Mouse (Mus musculus): ENCODE data around the gene Uox. TPM values are rescaled to one million over a fixed set of nuclear protein-coding genes. Genes with fewer than 3 reads are reported as not detected.
A peak's percentile ranks its signal among the peaks of the same experiment; 100 is the strongest.

Gene Uox
- polyA plus RNA-seq, 1 experiment, result not detected

DNA sequence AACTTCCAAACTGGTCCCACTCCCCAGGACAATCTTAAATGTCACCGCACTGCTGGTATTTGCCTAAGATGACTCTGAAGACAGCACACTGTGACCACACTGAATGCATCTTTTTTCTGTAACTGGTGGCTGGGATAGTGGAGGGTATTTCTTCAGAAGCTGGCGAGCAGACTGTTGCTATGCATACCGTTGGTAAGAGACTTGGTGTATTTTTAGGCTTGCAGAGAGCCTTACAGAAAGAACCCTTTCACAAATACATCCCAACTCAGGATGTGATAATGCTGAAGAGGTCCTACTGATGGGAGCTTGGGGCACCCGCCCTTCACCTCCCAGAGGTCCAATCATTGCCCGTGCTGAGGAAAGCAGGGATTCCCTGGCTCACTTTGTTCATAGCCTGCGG lies 12.7 kb upstream of the Uox start:
- TF ChIP-seq POLR2A (IDR thresholded peaks at IDR 0.05; ENCODE audit: low read depth, low read length), result no peak
- Histone ChIP-seq H3K27ac (ENCODE audit: insufficient read depth, low read length) (no peak overlapping the region), H3K4me1 (ENCODE audit: control insufficient read depth, insufficient read depth, low read length) (no peaks in the 10 kb centered on the region), H3K4me3 (ENCODE audit: insufficient read depth, low read length) (no peak overlapping the region)

DNA sequence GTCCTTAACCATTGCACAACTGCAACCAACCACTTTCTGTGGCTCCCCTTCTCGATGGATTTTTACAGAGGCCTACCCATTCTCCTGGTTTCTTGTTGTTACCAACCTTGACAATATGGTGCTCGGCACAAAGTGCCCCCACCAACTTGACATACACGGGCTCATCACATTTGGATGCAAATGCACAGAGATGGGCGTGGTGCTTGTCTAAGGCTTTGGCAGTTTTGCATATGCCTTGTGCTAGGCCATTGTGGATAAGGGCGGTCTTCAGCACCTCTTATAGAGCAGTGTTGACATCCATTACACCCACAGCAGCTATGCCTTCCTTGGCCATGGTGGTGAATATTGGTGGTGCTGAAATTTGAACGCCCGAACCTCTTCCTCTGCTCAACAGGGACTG lies 7.3 kb upstream of the Uox start:
- TF ChIP-seq CTCF (IDR thresholded peaks at IDR 0.05; ENCODE audit: borderline replicate concordance, insufficient read depth, low read length), result no peak
- TF ChIP-seq POLR2A (IDR thresholded peaks at IDR 0.05; ENCODE audit: low read depth, low read length), result no peak
- H3K4me1 ChIP-seq (ENCODE audit: control insufficient read depth, insufficient read depth, low read length), result peaks cover 4% of the 10 kb centered on the region; the same call in 1 of the 2 replicates
- no peak overlapping the region for H3K4me3 ChIP-seq (ENCODE audit: insufficient read depth, low read length)

DNA sequence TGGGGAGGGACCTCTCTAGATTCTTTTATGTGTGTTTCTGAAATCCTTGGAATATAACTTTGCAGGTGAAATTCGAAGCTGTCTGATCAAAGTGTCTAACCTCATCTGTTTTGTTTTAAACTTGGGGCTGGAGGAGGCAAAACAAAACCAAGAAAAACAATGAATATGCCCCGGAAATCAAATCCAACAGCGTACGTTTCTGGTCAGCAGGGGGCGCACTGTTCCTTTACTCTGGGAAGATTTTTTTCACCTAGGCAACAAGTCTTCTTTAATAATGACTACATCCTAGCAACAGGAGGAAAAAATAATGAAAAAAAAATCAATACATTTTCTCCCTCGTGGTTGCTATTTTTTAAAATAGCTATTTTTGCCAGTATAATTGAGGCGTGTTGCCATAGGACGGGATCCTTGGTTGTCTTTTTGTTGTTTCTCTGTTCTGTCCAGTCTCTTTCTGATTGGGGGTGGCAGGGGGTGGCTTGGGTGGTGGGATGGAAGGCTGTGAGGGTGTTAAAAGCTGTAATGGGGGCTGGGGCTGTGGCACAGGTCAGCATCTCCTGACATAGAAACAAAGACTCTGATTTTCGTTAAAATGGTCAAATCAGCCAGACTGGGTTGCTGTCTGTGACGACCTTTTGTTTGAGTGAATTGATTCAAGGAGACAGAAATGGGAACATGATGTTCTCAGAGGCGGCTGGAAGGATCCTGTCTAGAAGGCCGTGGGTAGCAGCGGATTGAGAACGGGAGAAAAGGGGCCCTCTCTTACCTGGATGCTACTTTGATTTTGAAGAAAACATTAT lies 5.8 kb upstream of the Uox start:
- H3K4me1 ChIP-seq (ENCODE audit: control insufficient read depth, insufficient read depth, low read length), result peaks cover 10% of the 10 kb centered on the region; the same call in 1 of the 2 replicates
- TF ChIP-seq POLR2A (IDR thresholded peaks at IDR 0.05; ENCODE audit: low read depth, low read length) (no peak), CTCF (IDR thresholded peaks at IDR 0.05; ENCODE audit: borderline replicate concordance, insufficient read depth, low read length) (no peak)
- H3K4me3 ChIP-seq (ENCODE audit: insufficient read depth, low read length), result no peak overlapping the region
- no peak overlapping the region for H3K27ac ChIP-seq (ENCODE audit: insufficient read depth, low read length)

More for the DNA sequence above, 7.3 kb upstream of the Uox start:
- no peak overlapping the region for H3K27ac ChIP-seq (ENCODE audit: insufficient read depth, low read length)

DNA sequence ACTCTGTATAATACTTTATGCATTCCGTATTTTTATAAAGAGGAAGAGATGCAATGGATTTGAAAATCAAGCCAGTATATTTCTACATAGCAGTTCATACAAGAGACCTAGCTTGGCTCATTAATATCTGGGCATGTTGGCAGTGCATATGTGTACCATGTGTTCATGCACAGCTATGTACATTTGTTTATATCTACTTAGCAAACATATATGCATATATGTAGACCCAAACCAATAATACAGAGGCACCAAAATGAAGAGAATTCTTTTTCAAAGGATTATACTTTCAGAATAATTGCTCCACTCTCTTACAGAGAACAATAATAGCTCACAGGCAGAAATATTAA lies 5.2 kb upstream of the Uox start:
- Histone ChIP-seq H3K27ac (ENCODE audit: insufficient read depth, low read length) (no peak overlapping the region), H3K4me3 (ENCODE audit: insufficient read depth, low read length) (no peak overlapping the region), H3K4me1 (ENCODE audit: control insufficient read depth, insufficient read depth, low read length) (peaks cover 10% of the 10 kb centered on the region; the same call in 1 of the 2 replicates)
- TF ChIP-seq CTCF (IDR thresholded peaks at IDR 0.05; ENCODE audit: borderline replicate concordance, insufficient read depth, low read length) (no peak), POLR2A (IDR thresholded peaks at IDR 0.05; ENCODE audit: low read depth, low read length) (no peak)

DNA sequence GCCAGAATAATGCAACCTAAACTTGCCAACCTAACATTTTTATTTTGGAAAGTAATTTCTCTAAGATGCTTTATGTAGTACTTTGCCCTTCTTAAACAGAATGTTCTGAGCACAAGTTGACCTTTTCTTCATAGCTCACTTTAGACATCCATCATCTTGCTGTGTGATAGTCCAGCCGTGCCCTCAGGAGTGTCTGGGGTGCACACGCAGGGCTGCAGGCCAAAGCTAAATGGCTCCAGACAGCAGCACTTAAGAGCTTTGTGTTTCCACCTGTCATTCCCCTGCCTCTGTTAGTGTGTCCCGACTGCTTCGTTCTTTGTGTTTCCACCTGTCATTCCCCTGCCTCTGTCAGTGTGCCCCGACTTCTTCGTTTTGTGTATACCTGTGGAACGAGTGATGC lies 2.9 kb upstream of the Uox start:
- TF ChIP-seq POLR2A (IDR thresholded peaks at IDR 0.05; ENCODE audit: low read depth, low read length) (no peak), CTCF (IDR thresholded peaks at IDR 0.05; ENCODE audit: borderline replicate concordance, insufficient read depth, low read length) (no peak)
- Histone ChIP-seq H3K4me1 (ENCODE audit: control insufficient read depth, insufficient read depth, low read length) (peaks cover 10% of the 10 kb centered on the region; the same call in 1 of the 2 replicates), H3K27ac (ENCODE audit: insufficient read depth, low read length) (peak overlapping the region; percentile 50; the same call in 1 of the 2 replicates), H3K4me3 (ENCODE audit: insufficient read depth, low read length) (no peak overlapping the region)

DNA sequence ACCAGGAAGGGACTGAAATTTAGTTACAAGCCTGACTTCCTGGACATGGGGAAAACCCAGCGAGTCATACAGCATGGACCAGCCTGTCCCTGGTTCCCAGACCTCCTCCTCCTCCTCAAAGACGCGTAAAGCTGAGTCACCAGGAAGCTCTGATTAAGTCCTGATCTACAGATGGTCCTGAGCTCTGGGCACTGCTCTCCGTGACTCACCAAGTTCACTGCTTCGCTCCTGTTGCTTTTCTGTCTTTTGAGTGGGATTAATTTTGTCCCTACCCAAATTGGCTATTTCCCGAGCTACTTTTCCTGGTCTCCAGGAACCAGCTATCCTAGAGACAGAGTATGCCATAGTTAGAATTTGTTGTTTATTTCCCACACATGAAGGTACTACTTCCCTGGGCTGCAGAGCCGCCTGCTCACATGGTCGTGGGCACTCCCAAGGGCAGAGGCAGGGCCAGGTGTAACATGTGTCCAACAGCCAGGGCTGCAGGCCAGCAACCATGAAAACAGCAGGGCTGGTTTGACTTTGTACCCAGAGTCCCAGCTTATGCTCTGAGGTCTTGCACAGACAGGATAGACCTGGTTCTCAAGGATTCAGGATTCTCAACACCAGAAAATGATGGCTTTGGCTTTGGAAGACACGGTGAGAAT lies 2.2 kb upstream of the Uox start:
- H3K27ac ChIP-seq (ENCODE audit: insufficient read depth, low read length), result peak overlapping the region; percentile 53
- peaks cover 10% of the 10 kb centered on the region; the same call in 1 of the 2 replicates for H3K4me1 ChIP-seq (ENCODE audit: control insufficient read depth, insufficient read depth, low read length)
- TF ChIP-seq CTCF (IDR thresholded peaks at IDR 0.05; ENCODE audit: borderline replicate concordance, insufficient read depth, low read length) (no peak), POLR2A (IDR thresholded peaks at IDR 0.05; ENCODE audit: low read depth, low read length) (no peak)
- no peak overlapping the region for H3K4me3 ChIP-seq (ENCODE audit: insufficient read depth, low read length)

DNA sequence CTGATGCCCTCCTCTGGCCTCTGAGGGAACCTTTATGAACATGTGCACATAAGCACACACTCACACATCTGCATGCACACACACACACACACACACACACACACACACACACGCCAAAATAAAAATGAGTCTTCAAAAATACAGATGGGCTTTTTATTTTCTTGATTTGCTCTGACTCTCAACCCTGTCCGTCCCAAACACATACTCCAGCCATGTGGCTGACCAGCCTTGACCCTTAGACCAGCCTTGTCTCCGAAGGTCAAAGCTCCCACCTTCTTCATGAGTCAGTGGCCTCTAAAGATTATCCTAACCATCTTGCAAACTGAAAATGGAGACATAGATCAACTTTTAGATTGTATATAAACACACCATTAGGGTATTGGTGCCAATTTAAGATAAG lies 632 bp upstream of the Uox start:
- TF ChIP-seq POLR2A (IDR thresholded peaks at IDR 0.05; ENCODE audit: low read depth, low read length) (no peak), CTCF (IDR thresholded peaks at IDR 0.05; ENCODE audit: borderline replicate concordance, insufficient read depth, low read length) (no peak)
- Histone ChIP-seq H3K27ac (ENCODE audit: insufficient read depth, low read length) (no peak overlapping the region), H3K4me3 (ENCODE audit: insufficient read depth, low read length) (no peak overlapping the region), H3K4me1 (ENCODE audit: control insufficient read depth, insufficient read depth, low read length) (peaks cover 10% of the 10 kb centered on the region; the same call in 1 of the 2 replicates)

DNA sequence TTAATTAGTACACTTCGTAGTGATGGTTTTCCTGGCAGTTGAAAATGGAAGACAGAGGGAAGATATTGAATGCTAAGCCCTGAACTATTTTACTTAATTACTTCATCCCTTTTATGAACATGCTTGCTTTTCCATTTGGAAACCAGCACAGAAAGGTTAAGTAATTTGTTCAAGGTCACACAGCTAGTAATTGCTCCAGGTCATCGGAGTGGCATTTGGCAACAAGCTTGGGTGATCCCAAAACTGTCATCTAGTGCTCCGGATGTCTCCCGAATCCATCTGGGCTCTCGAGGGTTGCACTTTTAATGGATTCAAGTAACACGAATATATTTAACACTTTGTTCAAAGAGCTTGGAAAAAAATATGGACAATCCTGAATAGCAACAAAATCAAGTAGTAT lies 713 bp downstream of the Uox start:
- Histone ChIP-seq H3K4me1 (ENCODE audit: control insufficient read depth, insufficient read depth, low read length) (peaks cover 10% of the 10 kb centered on the region; the same call in 1 of the 2 replicates), H3K4me3 (ENCODE audit: insufficient read depth, low read length) (no peak overlapping the region), H3K27ac (ENCODE audit: insufficient read depth, low read length) (no peak overlapping the region)
- no peak for TF ChIP-seq POLR2A (IDR thresholded peaks at IDR 0.05; ENCODE audit: low read depth, low read length)
- TF ChIP-seq CTCF (IDR thresholded peaks at IDR 0.05; ENCODE audit: borderline replicate concordance, insufficient read depth, low read length), result no peak

DNA sequence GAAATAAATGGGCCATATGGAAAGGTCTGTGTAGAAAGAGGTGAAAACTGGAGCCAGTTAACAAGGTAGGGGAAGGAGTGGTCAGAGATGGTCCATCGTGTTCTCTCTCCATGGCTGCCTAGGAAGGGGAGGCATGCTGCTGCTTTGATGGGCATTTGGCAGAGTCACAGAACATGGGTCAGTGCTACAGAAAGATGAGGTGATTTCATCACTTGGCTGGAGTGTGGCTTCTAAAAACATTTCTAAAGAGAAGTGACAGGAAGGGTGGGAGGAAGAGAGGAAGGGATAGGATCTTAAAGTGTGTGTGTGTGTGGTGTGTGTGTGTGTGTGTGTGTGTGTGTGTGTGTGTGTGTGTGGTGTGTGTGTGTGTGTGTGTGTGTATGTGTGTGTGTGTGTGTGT lies 1.1 kb downstream of the Uox start:
- Histone ChIP-seq H3K4me3 (ENCODE audit: insufficient read depth, low read length) (no peak overlapping the region), H3K27ac (ENCODE audit: insufficient read depth, low read length) (no peak overlapping the region), H3K4me1 (ENCODE audit: control insufficient read depth, insufficient read depth, low read length) (peaks cover 10% of the 10 kb centered on the region; the same call in 1 of the 2 replicates)
- TF ChIP-seq POLR2A (IDR thresholded peaks at IDR 0.05; ENCODE audit: low read depth, low read length), result no peak
- no peak for TF ChIP-seq CTCF (IDR thresholded peaks at IDR 0.05; ENCODE audit: borderline replicate concordance, insufficient read depth, low read length)

DNA sequence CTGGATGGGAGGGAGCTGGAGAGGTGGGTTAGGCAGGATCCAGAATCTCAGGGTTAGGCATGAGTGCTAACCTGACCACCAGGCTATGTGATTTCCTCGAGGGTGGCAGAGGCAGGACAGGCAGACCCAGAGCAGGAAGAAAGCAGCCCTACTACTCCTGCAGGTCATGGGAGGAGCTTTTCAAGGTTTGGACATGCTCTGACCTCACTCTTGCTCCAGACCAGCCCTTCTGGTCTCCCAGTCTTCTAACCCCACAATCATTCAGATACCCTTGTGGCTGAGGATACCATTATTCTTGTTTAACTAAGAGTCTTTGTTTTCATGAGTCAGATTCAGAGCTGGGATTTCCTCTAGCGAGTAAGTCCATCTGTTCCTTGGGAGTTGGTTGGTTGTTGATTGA lies 7.4 kb downstream of the Uox start:
- no peak for TF ChIP-seq POLR2A (IDR thresholded peaks at IDR 0.05; ENCODE audit: low read depth, low read length)
- no peak for TF ChIP-seq CTCF (IDR thresholded peaks at IDR 0.05; ENCODE audit: borderline replicate concordance, insufficient read depth, low read length)
- Histone ChIP-seq H3K27ac (ENCODE audit: insufficient read depth, low read length) (no peak overlapping the region), H3K4me3 (ENCODE audit: insufficient read depth, low read length) (no peak overlapping the region), H3K4me1 (ENCODE audit: control insufficient read depth, insufficient read depth, low read length) (no peaks in the 10 kb centered on the region)

Data from embryonic fibroblast, embryonic 13.5 days (primary cell).